Mouse (Mus musculus) erythroblast, adult 5-6 weeks (primary cell): ENCODE data around the gene Gpn2. TPM values are rescaled to one million over a fixed set of nuclear protein-coding genes. Genes with fewer than 3 reads are reported as not detected.

Experiments used
- ATAC-seq: replicated peaks from 2 replicates; pipeline ENCODE4 v1.8.0; 2016; ENCODE audit warnings: moderate number of reproducible peaks, mild to moderate bottlenecking, moderate TSS enrichment, inconsistent platforms; ENCODE audit not compliant: poor library complexity, low FRiP score, severe bottlenecking
- total RNA-seq, 2 experiments: library from RNA; stranded (forward) in 1 of 2; stranded (reverse) in 1 of 2; fragments of 150-400 nt in 1 of 2; fragments of 200-764, 138-1000 nt in 1 of 2; gene quantifications; 2 replicates each; pipeline versions ENCODE4 v1.2.3 to v1.2.4; 2015 to 2017; ENCODE audit warnings: low replicate concordance in 2 of 2

Gpn2 gene
- total RNA-seq, 2 experiments from 2014 or later: 1.7 to 11.2 TPM

- ATAC-seq: no peak; the same call in 1 of the 2 replicates
Measured at GRCm38 (mm10) chr4:133583690-133584058, 488 bp upstream of the Gpn2 start.

GRCm38 (mm10) chr4:133592570-133592969 lies 8.4 kb downstream of the Gpn2 start:
- ATAC-seq: peak; percentile 81

GRCm38 (mm10) chr4:133595538-133595937 lies 11.4 kb downstream of the Gpn2 start:
- ATAC-seq: no peak

GRCm38 (mm10) chr4:133596084-133596483 lies 11.9 kb downstream of the Gpn2 start:
- ATAC-seq: no peak

- no peak for ATAC-seq
Measured at GRCm38 (mm10) chr4:133598616-133599015, 14.5 kb downstream of the Gpn2 start.

GRCm38 (mm10) chr4:133599116-133599515 lies 15.0 kb downstream of the Gpn2 start:
- no peak for ATAC-seq

- peak; percentile 91 for ATAC-seq
Measured at GRCm38 (mm10) chr4:133599571-133600073, 15.5 kb downstream of the Gpn2 start.

GRCm38 (mm10) chr4:133600306-133600705 lies 16.1 kb downstream of the Gpn2 start:
- no peak for ATAC-seq

- ATAC-seq: peak; percentile 21; the same call in 1 of the 2 replicates
Measured at GRCm38 (mm10) chr4:133601721-133602218, 17.6 kb downstream of the Gpn2 start, which contains the start of gene Sfn. Gene Sfn (minus strand): TSS chr4:133602168.

GRCm38 (mm10) chr4:133603056-133603455 lies 18.9 kb downstream of the Gpn2 start:
- ATAC-seq: no peak

- no peak for ATAC-seq
Measured at GRCm38 (mm10) chr4:133604175-133604574, 20.0 kb downstream of the Gpn2 start.

GRCm38 (mm10) chr4:133604856-133605255 lies 20.7 kb downstream of the Gpn2 start:
- ATAC-seq: no peak

GRCm38 (mm10) chr4:133605330-133605729 lies 21.2 kb downstream of the Gpn2 start:
- no peak for ATAC-seq

GRCm38 (mm10) chr4:133607284-133607683 lies 23.1 kb downstream of the Gpn2 start:
- no peak for ATAC-seq

- peak; percentile 79 for ATAC-seq
Measured at GRCm38 (mm10) chr4:133609719-133610118, 25.6 kb downstream of the Gpn2 start.

- ATAC-seq: no peak
Measured at GRCm38 (mm10) chr4:133611815-133612214, 27.7 kb downstream of the Gpn2 start.

- ATAC-seq: no peak
Measured at GRCm38 (mm10) chr4:133612416-133612815, 28.3 kb downstream of the Gpn2 start.

- no peak for ATAC-seq
Measured at GRCm38 (mm10) chr4:133613026-133613425, 28.9 kb downstream of the Gpn2 start.

- ATAC-seq: no peak
Measured at GRCm38 (mm10) chr4:133613867-133614266, 29.7 kb downstream of the Gpn2 start.

GRCm38 (mm10) chr4:133614274-133614761 lies 30.2 kb downstream of the Gpn2 start:
- no peak for ATAC-seq

- ATAC-seq: no peak
Measured at GRCm38 (mm10) chr4:133615416-133615815, 31.3 kb downstream of the Gpn2 start.

GRCm38 (mm10) chr4:133617936-133618335 lies 33.8 kb downstream of the Gpn2 start:
- ATAC-seq: no peak
